In the genomic region with DNA sequence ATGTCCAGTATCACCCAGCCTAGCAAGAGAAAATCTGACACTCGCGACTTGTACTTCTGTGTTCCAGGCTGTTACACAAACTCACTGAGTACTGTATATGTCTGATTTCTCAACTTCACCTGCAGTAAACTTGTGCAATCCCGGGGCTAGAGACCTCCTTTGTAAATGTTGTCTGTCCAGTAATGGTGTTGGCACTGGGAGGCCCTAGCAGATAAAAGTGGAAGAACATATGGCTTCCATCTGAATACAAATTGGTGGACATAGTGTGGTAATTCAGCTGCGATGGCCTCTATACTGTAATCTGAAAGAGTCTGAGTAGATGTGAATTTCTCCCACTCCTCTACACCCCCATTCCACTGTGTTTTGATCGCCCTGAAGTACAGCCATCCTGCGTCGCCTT, we compare ENCODE assay signal across 9 mouse cellular contexts.
A peak's percentile ranks its signal among the peaks of the same experiment; 100 is the strongest.
DNase-seq lines count a peak whose midpoint lies in the region; ATAC-seq and TF ChIP-seq lines count a peak whose summit lies in the region.
"Had no signal": no experiment of that assay in that cellular context is flagged by ENCODE, and none has a peak within 500 bp of the region (broad histone marks: within the 10 kb centered on the region; RNA-seq: fewer than 3 reads in every experiment).

No protein-coding gene starts in this region.

- H3K4me1 ChIP-seq in hindbrain, embryonic 16.5 days (ENCODE audit: control insufficient read depth, insufficient read depth, low read depth, low read length) = no peaks in the 10 kb centered on the region; the same call in 1 of the 2 replicates
- H3K4me1 ChIP-seq in hindbrain, embryonic 10.5 days (replicated peaks) = 0 out of 2 replicates have a peak, but pooled peaks cover 8% of the 10 kb centered on the region
- H3K4me1 ChIP-seq in embryonic facial prominence, embryonic 10.5 days = peaks cover 12% of the 10 kb centered on the region
- peaks cover 7% of the 10 kb centered on the region; the same call in 1 of the 2 replicates for H3K4me1 ChIP-seq in intestine, embryonic 16.5 days (ENCODE audit: control insufficient read depth, insufficient read depth, low read length)
- no peaks in the 10 kb centered on the region for H3K4me1 ChIP-seq in liver, postnatal 0 days (ENCODE audit: insufficient read depth)

- H3K36me3 ChIP-seq in hindbrain, embryonic 16.5 days (ENCODE audit: control insufficient read depth, insufficient read depth, low read length) = no peaks in the 10 kb centered on the region
- H3K36me3 ChIP-seq in hindbrain, embryonic 10.5 days = no peaks in the 10 kb centered on the region
- H3K36me3 ChIP-seq in embryonic facial prominence, embryonic 10.5 days (replicated peaks) = no peaks in the 10 kb centered on the region
- H3K36me3 ChIP-seq in intestine, embryonic 16.5 days (ENCODE audit: control insufficient read depth, insufficient read depth, low read length) = no peaks in the 10 kb centered on the region
- no peaks in the 10 kb centered on the region for H3K36me3 ChIP-seq in liver, postnatal 0 days (replicated peaks; ENCODE audit: insufficient read depth, low read length)

- DNase-seq in hindbrain, embryonic 10.5 days (ENCODE audit: low spot score) = no peak
- DNase-seq in embryonic facial prominence, embryonic 10.5 days (ENCODE audit: low spot score) = no peak
- DNase-seq in liver, postnatal 0 days = peak; percentile 28
- DNase-seq in spleen, postnatal 10 days (ENCODE audit: low spot score in 2 of 2) = no peak
- DNase-seq in ovary, adult 18-20 months (ENCODE audit: low spot score) = no peak
- DNase-seq in c-Kit-positive CD71-positive TER-119-positive erythroid progenitor cells, embryonic 14.5 days (ENCODE audit: low spot score) = no peak
- DNase-seq: adrenal gland, adult 8-10 months had no signal

- H3K27me3 ChIP-seq in hindbrain, embryonic 16.5 days (replicated peaks; ENCODE audit: control insufficient read depth, insufficient read depth, low read length) = no peaks in the 10 kb centered on the region
- H3K27me3 ChIP-seq in hindbrain, embryonic 10.5 days (ENCODE audit: insufficient read depth, poor library complexity, severe bottlenecking) = no peaks in the 10 kb centered on the region
- H3K27me3 ChIP-seq in embryonic facial prominence, embryonic 10.5 days (replicated peaks; ENCODE audit: low read depth, poor library complexity, severe bottlenecking) = no peaks in the 10 kb centered on the region
- H3K27me3 ChIP-seq in intestine, embryonic 16.5 days (replicated peaks; ENCODE audit: control insufficient read depth, insufficient read depth, low read length) = no peaks in the 10 kb centered on the region
- no peaks in the 10 kb centered on the region for H3K27me3 ChIP-seq in liver, postnatal 0 days (ENCODE audit: insufficient read depth, low read length)

- H3K27ac ChIP-seq in hindbrain, embryonic 16.5 days (ENCODE audit: low read depth, low read length) = peak overlapping the region; percentile 24; the same call in 1 of the 2 replicates
- H3K27ac ChIP-seq in hindbrain, embryonic 10.5 days = no peak overlapping the region
- peak overlapping the region; percentile 19; the same call in 1 of the 2 replicates for H3K27ac ChIP-seq in embryonic facial prominence, embryonic 10.5 days (replicated peaks)
- H3K27ac ChIP-seq in intestine, embryonic 16.5 days (ENCODE audit: low read length) = no peak overlapping the region
- H3K27ac ChIP-seq in liver, postnatal 0 days (ENCODE audit: low read depth) = peak overlapping the region; percentile 58

- WGBS in hindbrain, embryonic 16.5 days = 60% methylated on average over 7 of the region's 7 CpGs
- WGBS in hindbrain, embryonic 10.5 days = 84% methylated on average over 7 of the region's 7 CpGs
- 67% methylated on average over 7 of the region's 7 CpGs for WGBS in embryonic facial prominence, embryonic 10.5 days
- WGBS in intestine, embryonic 16.5 days = 47% methylated on average over 7 of the region's 7 CpGs
- 67% methylated on average over 7 of the region's 7 CpGs for WGBS in liver, postnatal 0 days (ENCODE audit: insufficient replicate concordance)

- peak overlapping the region; percentile 24 for H3K4me2 ChIP-seq in hindbrain, embryonic 16.5 days (ENCODE audit: low read length)
- H3K4me2 ChIP-seq in intestine, embryonic 16.5 days (ENCODE audit: low read depth, low read length) = no peak overlapping the region
- peak overlapping the region; percentile 40 for H3K4me2 ChIP-seq in liver, postnatal 0 days (ENCODE audit: low read depth, low read length)

- no peak for TF ChIP-seq EP300 in liver, postnatal 0 days (IDR thresholded peaks at IDR 0.05; ENCODE audit: low read depth)

- H3K4me3 ChIP-seq in hindbrain, embryonic 16.5 days (ENCODE audit: low read length) = no peak overlapping the region
- H3K4me3 ChIP-seq in hindbrain, embryonic 10.5 days = no peak overlapping the region
- no peak overlapping the region for H3K4me3 ChIP-seq in embryonic facial prominence, embryonic 10.5 days
- H3K4me3 ChIP-seq in intestine, embryonic 16.5 days (ENCODE audit: low read length) = no peak overlapping the region
- H3K4me3 ChIP-seq in liver, postnatal 0 days (ENCODE audit: low read depth, low read length) = no peak overlapping the region

- no peak overlapping the region for H3K9ac ChIP-seq in hindbrain, embryonic 16.5 days (ENCODE audit: low read depth, low read length)
- H3K9ac ChIP-seq in intestine, embryonic 16.5 days (ENCODE audit: low read depth, low read length) = no peak overlapping the region
- no peak overlapping the region for H3K9ac ChIP-seq in liver, postnatal 0 days (replicated peaks)

- ATAC-seq in hindbrain, embryonic 16.5 days = no peak
- peak; percentile 72 for ATAC-seq in intestine, embryonic 16.5 days
- ATAC-seq in liver, postnatal 0 days = peak; percentile 81

- no peak for TF ChIP-seq CTCF in liver, postnatal 0 days (IDR thresholded peaks at IDR 0.05; ENCODE audit: low read depth)

- no peaks in the 10 kb centered on the region for H3K9me3 ChIP-seq in hindbrain, embryonic 16.5 days (ENCODE audit: control insufficient read depth, low read length)
- no peaks in the 10 kb centered on the region for H3K9me3 ChIP-seq in hindbrain, embryonic 10.5 days
- H3K9me3 ChIP-seq in embryonic facial prominence, embryonic 10.5 days = no peaks in the 10 kb centered on the region
- no peaks in the 10 kb centered on the region for H3K9me3 ChIP-seq in intestine, embryonic 16.5 days (ENCODE audit: control insufficient read depth, low read length)
- no peaks in the 10 kb centered on the region for H3K9me3 ChIP-seq in liver, postnatal 0 days (ENCODE audit: low read length)

Comparison
In these comparisons a context has a peak if more than half of its experiments do, and no peak if none do; other contexts are left out.
1. H3K27ac ChIP-seq: peak in hindbrain, embryonic 16.5 days (single experiment), embryonic facial prominence, embryonic 10.5 days (single experiment) and liver, postnatal 0 days (single experiment); none in hindbrain, embryonic 10.5 days (single experiment) and intestine, embryonic 16.5 days (single experiment).